Mouse (Mus musculus) B cell, adult 2 months (primary cell): ENCODE data around the gene Fes.
"Not testable (repeated sequence)": the region's sequence is repeated elsewhere in the genome, so short reads cannot be mapped to it uniquely, and the experiment has no call there.

Experiments
- DNase-seq, 2 experiments: peaks; one replicate each; pipeline ENCODE4 v3.0.0; 2022

The Fes gene

DNA sequence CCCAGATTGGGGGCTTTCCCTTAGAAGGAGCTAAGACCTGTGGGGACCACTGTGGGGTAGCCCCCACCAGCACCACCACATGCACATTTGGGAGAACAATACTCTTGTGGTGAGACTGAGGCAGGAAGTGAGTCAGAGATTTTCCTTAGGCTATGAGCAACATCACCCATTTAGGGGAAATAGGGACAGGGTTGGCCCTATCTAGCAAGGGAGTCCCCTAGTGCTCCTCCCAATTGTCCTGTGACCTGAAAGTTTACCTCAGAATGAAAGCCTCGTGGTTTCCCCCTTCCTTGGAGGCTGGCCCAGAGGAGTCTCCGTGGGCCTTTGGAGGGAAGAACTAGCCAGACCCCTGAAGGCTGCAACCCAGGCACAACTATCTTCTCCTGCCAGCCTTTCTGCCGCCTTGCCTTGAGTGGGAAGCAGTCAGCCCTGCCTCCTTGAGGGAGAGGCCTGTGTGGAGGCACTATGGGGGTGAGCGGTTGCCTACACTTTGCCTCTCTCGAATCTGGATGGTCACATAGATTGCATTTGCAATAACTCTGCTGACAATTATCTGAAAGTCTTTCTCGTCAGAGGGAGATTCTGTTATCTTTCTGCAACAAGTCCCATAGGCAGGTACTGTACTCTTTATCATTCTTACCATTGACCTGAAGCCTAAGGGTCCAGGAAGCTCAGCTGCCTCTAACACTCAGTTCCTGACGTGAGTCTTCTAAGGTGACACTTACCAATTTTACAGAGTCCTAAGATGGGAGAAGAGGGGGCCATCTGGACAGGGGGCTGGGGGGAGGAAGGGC, 16.6 kb upstream of the Fes start:
- DNase-seq, result peak; percentile 28 to 34

DNA sequence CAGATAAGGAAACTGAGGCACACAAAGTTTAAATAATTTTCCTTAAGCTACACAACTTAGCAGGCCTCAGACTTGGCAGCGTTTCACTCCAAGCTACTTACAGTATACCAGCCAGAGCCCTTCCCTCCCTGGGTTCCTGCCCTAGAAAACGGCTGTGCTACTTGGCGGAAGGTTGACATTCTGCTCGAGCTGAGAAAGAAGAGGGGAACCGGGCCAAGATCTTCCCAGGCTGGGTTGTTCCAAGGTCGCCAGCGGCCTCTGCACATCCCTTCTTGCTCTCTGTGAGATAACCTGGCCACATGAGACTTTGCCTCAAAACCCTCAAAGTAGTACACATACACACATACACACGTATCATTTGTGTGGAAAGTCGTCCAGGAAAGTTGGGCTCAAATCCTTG, 15.8 kb upstream of the Fes start:
- DNase-seq, result no peak

- peak; percentile 63 to 75 for DNase-seq
Measured at GRCm38 (mm10) chr7:80402651-80403321, 15.0 kb upstream of the Fes start.

GRCm38 (mm10) chr7:80401860-80402641, 14.3 kb upstream of the Fes start:
- peak; percentile 59 to 67 for DNase-seq

DNA sequence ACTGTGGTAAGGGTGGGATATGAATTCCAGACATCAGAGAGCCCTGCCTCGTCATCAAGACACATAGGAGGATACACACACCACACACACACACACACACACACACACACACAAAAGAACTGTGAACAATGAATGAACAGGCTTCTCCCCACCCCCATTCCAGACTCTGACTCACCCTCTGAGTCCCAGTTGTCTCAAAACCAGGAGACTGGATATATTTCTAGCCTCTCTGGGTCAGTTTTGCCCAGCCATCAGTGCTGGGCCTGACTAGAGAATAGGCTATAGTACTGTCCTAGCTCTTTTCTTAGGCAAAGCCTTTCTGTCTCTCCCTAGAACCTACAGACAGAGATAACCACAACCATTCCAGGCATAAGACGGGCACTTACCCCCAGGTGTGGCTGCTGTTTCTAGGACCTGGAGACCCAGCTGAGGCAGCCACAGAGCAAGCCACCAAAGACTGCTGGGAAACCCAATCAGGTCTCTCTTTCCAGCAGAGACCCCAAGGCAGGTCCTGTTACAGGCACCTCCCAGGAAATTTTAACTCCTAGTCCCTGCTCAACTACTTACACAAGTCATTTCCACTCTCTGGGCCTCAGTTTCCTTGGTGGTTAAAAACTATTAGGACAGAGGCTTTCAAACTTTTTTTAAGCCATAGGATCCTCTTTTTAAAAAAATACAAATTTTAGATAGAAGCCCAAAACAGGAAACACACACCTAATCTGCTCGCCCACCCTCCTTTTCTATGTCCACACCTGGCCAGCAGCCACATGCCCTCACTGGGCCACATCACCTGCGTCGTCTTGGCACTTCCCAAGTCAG, 13.5 kb upstream of the Fes start:
- DNase-seq, result no peak

- DNase-seq, result no peak
Measured at GRCm38 (mm10) chr7:80400571-80400970, 12.8 kb upstream of the Fes start.

GRCm38 (mm10) chr7:80400099-80400498, 12.4 kb upstream of the Fes start:
- DNase-seq, result no peak

DNA sequence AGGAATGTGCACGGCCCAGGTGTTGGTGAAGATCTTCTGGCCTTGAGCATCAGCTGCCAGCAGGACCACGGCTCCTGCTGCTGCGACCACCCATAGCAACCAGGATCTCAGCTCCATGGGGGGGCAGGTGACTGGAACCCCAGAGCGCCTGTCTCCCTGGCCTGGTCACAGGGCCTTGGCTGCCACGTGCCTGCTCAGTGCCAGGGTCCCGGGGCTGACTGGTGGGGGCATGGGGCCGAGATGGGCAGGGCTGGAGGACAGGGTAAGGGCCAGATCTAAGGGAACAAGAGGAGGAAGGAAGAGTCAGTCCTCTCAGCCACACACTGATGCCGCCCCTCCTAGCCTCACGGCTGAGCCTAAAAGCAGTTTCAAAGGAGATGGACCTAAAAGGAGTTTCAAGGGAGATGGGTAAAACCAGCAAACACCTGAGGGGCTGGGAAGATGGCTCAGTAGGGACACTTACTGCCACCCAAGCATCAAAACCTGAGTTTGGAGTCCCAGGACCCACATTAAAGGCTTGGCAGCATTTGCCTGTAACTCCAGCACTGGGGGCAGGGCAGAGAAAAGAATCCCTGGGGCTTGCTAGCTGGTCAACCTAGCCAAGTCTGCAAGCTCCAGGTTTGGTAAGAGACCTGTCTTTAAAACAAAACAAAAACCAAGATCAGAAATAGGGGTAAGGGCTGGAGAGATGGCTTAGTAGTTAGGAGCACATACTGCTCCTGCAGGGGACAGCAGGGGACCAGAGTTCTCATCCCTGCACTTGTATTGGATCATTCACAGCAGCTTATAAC, 11.1 kb upstream of the Fes start:
- DNase-seq, result no peak

DNA sequence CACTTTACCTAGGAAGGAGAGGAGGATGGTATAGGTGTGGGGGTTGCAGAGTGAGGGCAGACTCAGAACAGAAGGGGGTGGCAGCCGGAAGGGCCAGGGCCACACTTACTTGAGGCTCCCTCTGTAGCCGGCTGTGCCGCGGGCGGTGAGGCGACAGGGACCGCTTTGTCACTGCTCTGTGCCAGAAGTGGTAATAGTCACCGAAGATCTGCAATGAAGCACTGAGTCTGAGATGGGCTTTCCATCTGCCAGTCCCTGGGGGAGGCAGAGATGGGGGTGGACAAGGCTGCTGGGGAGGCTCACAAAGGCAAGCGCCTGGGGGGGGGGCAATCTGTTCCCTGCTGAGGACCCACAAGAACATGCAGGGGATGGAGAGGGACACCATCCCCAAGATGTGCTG, 10.2 kb upstream of the Fes start:
- no peak for DNase-seq

DNA sequence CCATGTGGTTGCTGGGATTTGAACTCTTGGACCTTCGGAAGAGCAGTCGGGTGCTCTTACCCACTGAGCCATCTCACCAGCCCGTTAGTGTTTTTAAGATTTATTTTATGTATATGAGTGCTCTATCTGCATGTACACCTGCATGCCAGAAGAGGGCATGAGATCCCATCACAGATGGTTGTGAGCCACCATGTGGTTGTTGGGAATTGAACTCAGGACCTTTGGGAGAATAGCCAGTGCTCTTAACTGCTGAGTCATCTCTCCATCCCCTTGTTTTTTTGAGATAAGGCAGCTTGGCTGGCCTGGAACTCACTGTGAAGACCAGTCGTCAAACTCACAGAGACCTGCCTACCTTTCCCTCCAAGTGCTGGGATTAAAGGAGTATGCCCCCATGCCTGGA, 8.7 kb upstream of the Fes start:
- DNase-seq, result not testable (repeated sequence)

GRCm38 (mm10) chr7:80394600-80394999, 6.9 kb upstream of the Fes start:
- no peak for DNase-seq

DNA sequence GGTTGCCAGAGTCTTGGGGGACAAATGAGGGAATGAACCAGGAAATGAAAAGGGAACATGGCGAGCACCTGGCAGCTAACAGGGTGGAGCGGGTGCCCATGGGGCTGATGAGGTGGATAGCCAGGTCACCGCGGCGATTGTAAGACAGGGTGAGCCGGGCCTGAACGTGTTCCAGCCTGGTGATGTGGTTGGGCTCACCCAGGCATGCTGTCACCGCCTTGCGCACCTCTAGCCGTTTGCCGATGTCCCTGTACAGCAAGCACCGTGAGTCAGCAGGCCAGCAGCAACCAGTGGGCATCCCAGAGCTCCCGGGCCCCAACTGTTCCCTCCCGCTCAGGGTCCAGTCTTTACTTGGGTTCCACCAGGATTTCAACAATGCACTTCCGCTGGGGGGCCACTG, 4.4 kb upstream of the Fes start:
- no peak for DNase-seq

DNA sequence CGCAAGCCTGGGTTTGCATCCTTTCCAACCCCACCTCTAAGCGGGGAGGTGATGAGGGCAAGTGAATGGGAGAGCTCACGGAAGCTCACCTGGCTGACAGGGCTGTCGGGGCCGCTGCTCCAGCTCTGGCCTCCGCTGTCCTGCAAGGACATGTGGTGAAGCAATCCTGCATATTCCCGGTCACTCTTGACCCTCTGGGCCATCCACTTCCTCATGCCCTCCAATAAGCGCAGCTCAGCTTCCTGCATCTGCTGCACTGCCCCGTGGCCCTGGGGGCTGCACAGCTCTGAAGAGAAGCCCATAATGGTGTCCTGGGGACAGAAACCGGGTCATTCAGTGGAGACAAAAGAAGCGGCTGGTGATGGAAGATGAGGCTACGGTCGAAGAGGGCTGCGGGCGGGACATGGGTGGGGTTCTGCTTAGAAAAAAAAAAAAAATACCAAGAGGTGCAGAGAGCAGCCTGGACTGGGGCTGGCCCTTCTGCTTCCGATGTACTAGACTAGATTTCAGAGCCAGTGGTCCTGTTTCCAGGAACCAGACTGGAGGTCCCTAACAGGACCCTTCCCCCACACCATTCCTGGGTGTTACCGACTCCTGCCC, 613 bp downstream of the Fes start:
- peak in 1 of 2 experiments; percentile 39 for DNase-seq

- peak; percentile 93 to 94 for DNase-seq
Measured at GRCm38 (mm10) chr7:80386235-80386930, 1.4 kb downstream of the Fes start.

DNA sequence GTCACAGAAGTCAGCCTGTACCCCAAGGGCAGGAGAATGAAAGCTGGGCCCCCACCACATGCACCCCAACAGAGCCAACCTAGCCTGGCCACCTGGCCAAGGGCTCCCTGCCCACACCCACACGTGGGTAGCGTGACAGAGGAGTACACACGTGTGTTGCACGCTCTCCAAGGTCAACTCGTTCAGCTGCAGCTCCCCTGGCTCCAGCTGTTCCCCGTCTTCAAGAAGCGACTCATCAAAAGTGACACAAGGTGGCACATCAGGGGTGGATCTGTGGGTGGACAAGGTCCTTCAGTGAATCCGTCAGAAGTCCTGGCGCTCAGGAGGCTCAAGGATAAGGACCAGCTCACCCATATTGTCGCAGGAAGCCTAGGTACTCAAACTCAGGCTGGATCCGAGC, 4.8 kb downstream of the Fes start:
- DNase-seq, result no peak

GRCm38 (mm10) chr7:80379531-80379930, 8.2 kb downstream of the Fes start:
- peak; percentile 59 to 67 for DNase-seq

- DNase-seq, result peak; percentile 84 to 86
Measured at GRCm38 (mm10) chr7:80377471-80377870, 10.3 kb downstream of the Fes start.

- no peak for DNase-seq
Measured at GRCm38 (mm10) chr7:80376192-80376591, 11.6 kb downstream of the Fes start.

DNA sequence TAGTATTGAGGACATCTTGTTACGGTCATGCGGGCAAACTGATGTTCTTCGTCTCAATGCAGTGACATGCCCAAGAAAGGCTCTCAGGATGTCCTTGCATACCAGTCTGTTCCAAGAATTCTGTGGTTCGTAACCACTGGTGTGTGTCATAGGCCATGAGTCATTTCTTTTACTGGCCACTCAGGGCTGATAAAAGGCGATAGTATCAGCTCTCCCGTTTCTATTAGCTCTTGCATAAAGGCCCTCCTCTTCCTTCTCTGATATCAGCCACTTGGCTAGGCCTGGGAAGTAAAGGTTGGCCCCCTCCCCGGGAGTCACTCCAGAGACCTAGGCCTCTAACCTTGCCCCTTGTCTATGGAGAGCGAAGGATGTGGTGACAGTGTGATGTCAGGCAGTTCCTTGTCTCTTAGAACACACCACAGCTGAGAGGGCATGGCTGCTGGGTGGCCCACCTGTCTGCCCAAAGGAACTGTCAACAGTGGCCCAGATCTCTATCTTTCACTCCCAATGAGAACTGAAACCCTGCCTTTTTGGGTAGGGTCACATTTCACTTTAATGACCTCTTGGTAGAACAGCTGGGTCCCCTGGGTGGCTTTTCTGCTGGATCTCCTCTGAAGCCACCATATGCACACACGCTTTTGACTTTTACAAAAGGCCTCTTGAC, 12.2 kb downstream of the Fes start:
- DNase-seq, result peak in 1 of 2 experiments; percentile 12

- DNase-seq, result no peak
Measured at GRCm38 (mm10) chr7:80374733-80375132, 13.0 kb downstream of the Fes start.
